Mouse (Mus musculus) C2C12 (cell line): ENCODE data around the gene Gm45062. TPM values are rescaled to one million over a fixed set of nuclear protein-coding genes. Genes with fewer than 3 reads are reported as not detected.

ENCODE experiments used
- H3K27me3 ChIP-seq: one replicate; pipeline ENCODE4 v1.6.1; 2011; ENCODE audit not compliant: control insufficient read depth, insufficient read depth, insufficient read length
- H3K36me3 ChIP-seq: one replicate; pipeline ENCODE4 v1.6.1; 2011; ENCODE audit not compliant: control insufficient read depth, insufficient read depth
- H3K4me3 ChIP-seq: one replicate; pipeline ENCODE4 v1.5.1; 2011; ENCODE audit warnings: mild to moderate bottlenecking, control low read depth; ENCODE audit not compliant: poor library complexity, insufficient read depth, severe bottlenecking
- H3K79me2 ChIP-seq: one replicate; pipeline ENCODE4 v1.6.1; 2011; ENCODE audit not compliant: control insufficient read depth, insufficient read depth
- H3K79me3 ChIP-seq: one replicate; pipeline ENCODE4 v1.6.1; 2011; ENCODE audit warnings: low read depth, control low read depth
- H3ac ChIP-seq: one replicate; pipeline ENCODE3; 2011; ENCODE audit warnings: low read depth; ENCODE audit not compliant: control insufficient read depth, insufficient read length
- CEBPB ChIP-seq: IDR thresholded peaks from one replicate; pipeline ENCODE4 v1.6.1; 2011; ENCODE audit warnings: low read depth, mild to moderate bottlenecking, control low read depth, moderate library complexity
- CTCF ChIP-seq: IDR thresholded peaks from one replicate; pipeline ENCODE4 v1.5.1; 2011; ENCODE audit not compliant: control insufficient read depth, insufficient read depth, insufficient read length
- FOSL1 ChIP-seq: IDR thresholded peaks from one replicate; pipeline ENCODE4 v1.8.0; 2011; ENCODE audit warnings: mild to moderate bottlenecking, low read length; ENCODE audit not compliant: poor library complexity, insufficient read depth, severe bottlenecking
- MAX ChIP-seq: IDR thresholded peaks from one replicate; pipeline ENCODE4 v1.6.1; 2011; ENCODE audit warnings: mild to moderate bottlenecking, control low read depth
- MYOD1 ChIP-seq: IDR thresholded peaks from one replicate; pipeline ENCODE4 v1.6.1; 2011; ENCODE audit warnings: low read depth; ENCODE audit not compliant: control insufficient read depth, insufficient read length
- MYOG ChIP-seq: IDR thresholded peaks from one replicate; pipeline ENCODE4 v1.6.1; 2011; ENCODE audit not compliant: control insufficient read depth, insufficient read length; ENCODE audit errors: extremely low read depth
- USF1 ChIP-seq: IDR thresholded peaks from one replicate; pipeline ENCODE4 v1.6.1; 2011; ENCODE audit warnings: low read depth, mild to moderate bottlenecking, control low read depth, moderate library complexity
- polyA plus RNA-seq: library from polyadenylated mRNA; unstranded; fragments of >200 nt; fragmentation: generic; extraction: Trizol; gene quantifications from one replicate; pipeline ENCODE4 v1.2.1, GENCODE M21; 2012; ENCODE audit warnings: missing spikeins

The Gm45062 gene
- polyA plus RNA-seq, 1 experiment, result 0.33 TPM

- Histone ChIP-seq H3K79me3 (no peaks in the 10 kb centered on the region), H3K27me3 (no peaks in the 10 kb centered on the region), H3K36me3 (peaks cover 4% of the 10 kb centered on the region), H3K79me2 (no peaks in the 10 kb centered on the region), H3K4me3 (no peak overlapping the region), H3ac (no peak overlapping the region)
- no peak for TF ChIP-seq MAX
- no peak for TF ChIP-seq MYOG
- TF ChIP-seq FOSL1, result no peak
- no peak for TF ChIP-seq MYOD1
- no peak for TF ChIP-seq CTCF
- TF ChIP-seq CEBPB, result no peak
- TF ChIP-seq USF1, result no peak
Measured at GRCm38 (mm10) chr6:8283255-8283654, 24.0 kb downstream of the Gm45062 start.

GRCm38 (mm10) chr6:8285401-8285960 lies 26.2 kb downstream of the Gm45062 start:
- no peaks in the 10 kb centered on the region for H3K79me3 ChIP-seq
- no peaks in the 10 kb centered on the region for H3K36me3 ChIP-seq
- H3K27me3 ChIP-seq, result no peaks in the 10 kb centered on the region
- no peaks in the 10 kb centered on the region for H3K79me2 ChIP-seq
- no peak overlapping the region for H3ac ChIP-seq
- no peak overlapping the region for H3K4me3 ChIP-seq
- TF ChIP-seq CTCF (no peak), FOSL1 (no peak), CEBPB (no peak), MYOD1 (no peak), MAX (no peak), MYOG (no peak), USF1 (no peak)

- H3K27me3 ChIP-seq, result no peaks in the 10 kb centered on the region
- no peaks in the 10 kb centered on the region for H3K36me3 ChIP-seq
- H3K79me3 ChIP-seq, result no peaks in the 10 kb centered on the region
- TF ChIP-seq USF1 (no peak), MYOG (no peak), MAX (no peak), CEBPB (no peak), MYOD1 (no peak), FOSL1 (no peak), CTCF (no peak)
- no peak overlapping the region for H3ac ChIP-seq
- no peak overlapping the region for H3K4me3 ChIP-seq
- H3K79me2 ChIP-seq, result no peaks in the 10 kb centered on the region
Measured at GRCm38 (mm10) chr6:8286146-8286545, 26.9 kb downstream of the Gm45062 start.

GRCm38 (mm10) chr6:8288755-8289580 lies 29.7 kb downstream of the Gm45062 start:
- TF ChIP-seq FOSL1 (no peak), CEBPB (no peak), MAX (no peak), CTCF (no peak), MYOG (no peak), MYOD1 (no peak), USF1 (no peak)
- Histone ChIP-seq H3K36me3 (peaks cover 4% of the 10 kb centered on the region), H3K79me2 (no peaks in the 10 kb centered on the region), H3K27me3 (no peaks in the 10 kb centered on the region), H3K79me3 (no peaks in the 10 kb centered on the region), H3K4me3 (no peak overlapping the region), H3ac (no peak overlapping the region)

GRCm38 (mm10) chr6:8294048-8294784 lies 35.0 kb downstream of the Gm45062 start:
- H3K79me3 ChIP-seq, result no peaks in the 10 kb centered on the region
- no peak overlapping the region for H3K4me3 ChIP-seq
- H3K27me3 ChIP-seq, result no peaks in the 10 kb centered on the region
- H3K36me3 ChIP-seq, result peaks cover 4% of the 10 kb centered on the region
- TF ChIP-seq MYOG (no peak), CEBPB (no peak), FOSL1 (no peak), CTCF (no peak), MYOD1 (no peak), MAX (no peak), USF1 (no peak)
- no peaks in the 10 kb centered on the region for H3K79me2 ChIP-seq
- H3ac ChIP-seq, result no peak overlapping the region
